Mouse (Mus musculus) spleen, adult 2 months (tissue): ENCODE measurements at regions not wholly inside any gene's neighbourhood (a gene's known extent, or its start where the extent isn't known, plus 50 kb on each side); places are given as distances from the start of the nearest gene placed in this dataset.

ENCODE experiments used
- DNase-seq, 2 experiments: peaks; one replicate each; pipeline versions ENCODE4 v3.0.0 to v3.0.0-alpha.2; 2012 to 2021; ENCODE audit warnings: low spot score in 2 of 2, low read depth in 1 of 2
- H3K27ac ChIP-seq: fragments of 200-500 bp; 2 replicates; pipeline ENCODE4 v1.5.1; 2012; ENCODE audit warnings: low read length, inconsistent platforms; ENCODE audit not compliant: insufficient read depth
- H3K27me3 ChIP-seq: fragments of 200-500 bp; 2 replicates; pipeline ENCODE4 v1.6.1; 2012; ENCODE audit warnings: mild to moderate bottlenecking, moderate library complexity, low read length, inconsistent platforms; ENCODE audit not compliant: control insufficient read depth, insufficient read depth
- H3K36me3 ChIP-seq: fragments of 200-500 bp; 2 replicates; pipeline ENCODE4 v1.6.1; 2012; ENCODE audit warnings: mild to moderate bottlenecking, low read length, inconsistent platforms; ENCODE audit not compliant: control insufficient read depth, insufficient read depth
- H3K4me1 ChIP-seq: fragments of 200-500 bp; 2 replicates; pipeline ENCODE4 v1.6.1; 2011; ENCODE audit warnings: inconsistent platforms; ENCODE audit not compliant: control insufficient read depth, insufficient read depth, insufficient read length
- H3K4me3 ChIP-seq: fragments of 200-500 bp; 2 replicates; pipeline ENCODE4 v1.5.1; 2011; ENCODE audit warnings: mild to moderate bottlenecking, inconsistent platforms; ENCODE audit not compliant: insufficient read depth, insufficient read length; ENCODE audit errors: extremely low read depth
- CTCF ChIP-seq: fragments of 200-500 bp; IDR thresholded peaks from 2 replicates; pipeline ENCODE4 v1.5.1; 2011; ENCODE audit warnings: mild to moderate bottlenecking, inconsistent platforms; ENCODE audit not compliant: insufficient read depth, insufficient read length, insufficient replicate concordance; ENCODE audit errors: extremely low read depth
- POLR2A ChIP-seq: fragments of 200-500 bp; IDR thresholded peaks from 2 replicates; pipeline ENCODE4 v1.6.1; 2011; ENCODE audit warnings: low read depth, low read length, inconsistent platforms
- WGBS: fragments of 180-500 bp; shearing (Covaris S2); methylation state at CpG from one replicate; pipeline ENCODE4 v1.1.7; 2018; 5-methylcytosine and 5-hydroxymethylcytosine counted together

DNA sequence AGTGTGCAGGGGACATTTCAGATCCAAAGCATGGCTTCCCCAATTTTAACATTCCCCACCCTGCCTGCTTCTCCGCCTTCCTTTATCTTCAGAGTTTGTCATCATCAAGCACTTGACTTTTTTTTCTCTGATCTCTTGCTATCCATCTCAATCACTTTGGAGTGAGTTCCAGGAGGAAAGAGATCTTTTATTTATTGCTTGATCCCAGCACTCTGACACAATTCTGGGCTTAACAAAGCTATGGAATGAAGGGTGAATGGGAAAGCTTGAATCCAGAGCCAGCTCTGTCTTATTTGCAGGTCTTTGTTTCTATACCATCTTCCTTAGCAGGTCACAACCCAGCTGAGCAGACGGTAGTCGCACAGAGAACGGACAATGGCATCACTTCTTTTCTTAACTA, 81.0 kb upstream of the Cpm start:
- 90% methylated on average over 4 of the region's 4 CpGs for WGBS
- no peak for DNase-seq
- TF ChIP-seq CTCF (no peak), POLR2A (no peak)
- H3K27me3 ChIP-seq, result no peaks in the 10 kb centered on the region
- H3K36me3 ChIP-seq, result no peaks in the 10 kb centered on the region
- H3K27ac ChIP-seq, result no peak overlapping the region
- no peaks in the 10 kb centered on the region for H3K4me1 ChIP-seq
- no peak overlapping the region for H3K4me3 ChIP-seq

DNA sequence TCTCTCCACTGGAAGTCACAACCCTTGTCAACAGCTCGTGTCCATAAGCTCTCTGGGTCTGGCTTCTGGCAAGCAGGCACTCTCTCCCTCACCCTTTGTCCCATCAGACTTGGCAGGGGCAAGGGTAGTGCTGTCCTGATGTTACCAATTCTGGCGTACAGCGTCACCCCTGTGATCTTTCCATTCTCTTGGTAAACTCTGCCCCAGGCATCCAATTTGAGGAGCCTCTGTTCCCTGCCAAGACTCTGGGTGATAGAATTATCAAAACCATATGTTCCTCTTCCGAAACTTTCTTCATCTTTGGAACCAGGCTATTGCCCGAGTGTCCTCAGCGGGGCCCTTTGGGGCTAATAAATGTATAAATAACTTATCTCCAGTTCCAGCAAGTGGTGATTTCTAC, 82.0 kb upstream of the Cpm start:
- WGBS, result 91% methylated on average over 6 of the region's 6 CpGs
- Histone ChIP-seq H3K36me3 (no peaks in the 10 kb centered on the region), H3K27me3 (no peaks in the 10 kb centered on the region), H3K4me3 (no peak overlapping the region), H3K4me1 (no peaks in the 10 kb centered on the region), H3K27ac (no peak overlapping the region)
- no peak for DNase-seq
- no peak for TF ChIP-seq CTCF
- TF ChIP-seq POLR2A, result no peak

GRCm38 (mm10) chr10:117545842-117546631, 83.3 kb upstream of the Cpm start:
- no peaks in the 10 kb centered on the region for H3K27me3 ChIP-seq
- H3K27ac ChIP-seq, result no peak overlapping the region
- DNase-seq, result no peak
- H3K36me3 ChIP-seq, result no peaks in the 10 kb centered on the region
- TF ChIP-seq CTCF, result no peak
- no peak for TF ChIP-seq POLR2A
- no peaks in the 10 kb centered on the region for H3K4me1 ChIP-seq
- H3K4me3 ChIP-seq, result no peak overlapping the region
- 81% methylated on average over 5 of the region's 5 CpGs for WGBS

- Histone ChIP-seq H3K4me3 (no peak overlapping the region), H3K27me3 (no peaks in the 10 kb centered on the region), H3K27ac (no peak overlapping the region), H3K4me1 (no peaks in the 10 kb centered on the region), H3K36me3 (no peaks in the 10 kb centered on the region)
- DNase-seq, result no peak
- WGBS, result 88% methylated on average over 15 of the region's 15 CpGs
- TF ChIP-seq POLR2A (no peak), CTCF (no peak)
Measured at GRCm38 (mm10) chr10:117544680-117545546, 84.4 kb upstream of the Cpm start.

GRCm38 (mm10) chr10:117543995-117544679, 85.2 kb upstream of the Cpm start:
- Histone ChIP-seq H3K27me3 (no peaks in the 10 kb centered on the region), H3K36me3 (no peaks in the 10 kb centered on the region), H3K27ac (no peak overlapping the region), H3K4me3 (no peak overlapping the region), H3K4me1 (no peaks in the 10 kb centered on the region)
- TF ChIP-seq POLR2A (no peak), CTCF (no peak)
- 91% methylated on average over 13 of the region's 13 CpGs for WGBS
- no peak for DNase-seq

GRCm38 (mm10) chr10:117543696-117543950, 85.7 kb upstream of the Cpm start:
- DNase-seq, result no peak
- Histone ChIP-seq H3K27ac (no peak overlapping the region), H3K4me3 (no peak overlapping the region), H3K27me3 (no peaks in the 10 kb centered on the region), H3K4me1 (no peaks in the 10 kb centered on the region), H3K36me3 (no peaks in the 10 kb centered on the region)
- 89% methylated on average over 6 of the region's 6 CpGs for WGBS
- no peak for TF ChIP-seq POLR2A
- TF ChIP-seq CTCF, result no peak
